Mouse (Mus musculus) midbrain, postnatal 0 days (tissue): Measurements from ENCODE around the gene Elovl5. TPM values are rescaled to one million over a fixed set of nuclear protein-coding genes. Genes with fewer than 3 reads are reported as not detected.

ENCODE experiments used
- ATAC-seq: fragments of 200-750 bp; cut with Nextera tagmentation; 2 replicates; pipeline ENCODE4 v1.8.0; 2017; ENCODE audit warnings: moderate number of reproducible peaks, mild to moderate bottlenecking, moderate TSS enrichment, moderate library complexity; ENCODE audit not compliant: low FRiP score
- DNase-seq: peaks from one replicate; pipeline ENCODE4 v3.0.0-alpha.2; 2015; ENCODE audit warnings: low spot score
- H3K27ac ChIP-seq: fragments of 300-500 bp; sonication (generic); 2 replicates; pipeline ENCODE4 v1.5.1; 2014; ENCODE audit warnings: low read depth, mild to moderate bottlenecking, low read length, mixed read lengths
- H3K27me3 ChIP-seq: fragments of 300-500 bp; sonication (generic); 2 replicates; pipeline ENCODE4 v1.6.1; 2014; ENCODE audit warnings: low read length, control low read depth, mixed read lengths; ENCODE audit not compliant: insufficient read depth
- H3K36me3 ChIP-seq: fragments of 300-500 bp; sonication (generic); 2 replicates; pipeline ENCODE4 v1.6.1; 2014; ENCODE audit warnings: low read length, control low read depth, mixed read lengths; ENCODE audit not compliant: insufficient read depth
- H3K4me1 ChIP-seq: fragments of 300-500 bp; sonication (generic); 2 replicates; pipeline ENCODE4 v1.6.1; 2014; ENCODE audit warnings: mild to moderate bottlenecking, control low read depth, antibody characterized with exemption, low read length, mixed read lengths; ENCODE audit not compliant: insufficient read depth
- H3K4me2 ChIP-seq: fragments of 300-500 bp; sonication (generic); 2 replicates; pipeline ENCODE4 v1.6.1; 2014; ENCODE audit warnings: low read depth, mild to moderate bottlenecking, low read length, mixed read lengths; ENCODE audit not compliant: poor library complexity, severe bottlenecking
- H3K4me3 ChIP-seq: fragments of 300-500 bp; sonication (generic); 2 replicates; pipeline ENCODE4 v1.5.1; 2014; ENCODE audit warnings: low read depth, mild to moderate bottlenecking, low read length, moderate library complexity
- H3K9ac ChIP-seq: fragments of 300-500 bp; sonication (generic); replicated peaks from 2 replicates; pipeline ENCODE4 v1.6.1; 2014; ENCODE audit warnings: mild to moderate bottlenecking, low read length, moderate library complexity, mixed read lengths; ENCODE audit not compliant: poor library complexity, severe bottlenecking
- H3K9me3 ChIP-seq: fragments of 300-500 bp; sonication (generic); 2 replicates; pipeline ENCODE4 v1.6.1; 2016; ENCODE audit warnings: low read length, control low read depth
- CTCF ChIP-seq: IDR thresholded peaks from 2 replicates; pipeline ENCODE4 v1.5.1; 2016; ENCODE audit warnings: antibody characterized with exemption, mild to moderate bottlenecking
- WGBS: fragments of 180-500 bp; shearing (Covaris S2); extraction: QIAGEN DNeasy Blood & Tissue Kit; methylation state at CpG from one replicate; pipeline ENCODE4 v1.1.7; 2014; 5-methylcytosine and 5-hydroxymethylcytosine counted together
- polyA plus RNA-seq: library from polyadenylated mRNA; unstranded; fragments of >200 nt; fragmentation: Nextera tagmentation; extraction: Ambion mirVana; gene quantifications from 2 replicates; pipeline ENCODE4 v1.2.1, GENCODE M21; 2015
- total RNA-seq: library from RNA; depleted of rRNA; stranded (reverse); fragments of >200 nt; gene quantifications from 2 replicates; pipeline ENCODE4 v1.2.3, GENCODE M21; 2014

The Elovl5 gene
- total and polyA plus RNA-seq, 2 experiments from 2014 or later = 58.4 to 80.0 TPM

- no peak overlapping the region for H3K9ac ChIP-seq
- no peak for DNase-seq
- 89% methylated on average over 8 of the region's 8 CpGs for WGBS
- TF ChIP-seq CTCF = no peak
- H3K4me1 ChIP-seq = peaks cover 3% of the 10 kb centered on the region; the same call in 1 of the 2 replicates
- no peak overlapping the region for H3K4me3 ChIP-seq
- H3K9me3 ChIP-seq = no peaks in the 10 kb centered on the region
- no peak overlapping the region for H3K27ac ChIP-seq
- H3K27me3 ChIP-seq = no peaks in the 10 kb centered on the region
- no peak for ATAC-seq
- H3K4me2 ChIP-seq = no peak overlapping the region
- no peaks in the 10 kb centered on the region for H3K36me3 ChIP-seq
Measured at GRCm38 (mm10) chr9:77923774-77924173, 6.6 kb downstream of the Elovl5 start.

- ATAC-seq (no peak), DNase-seq (no peak)
- Histone ChIP-seq H3K9me3 (no peaks in the 10 kb centered on the region), H3K27me3 (no peaks in the 10 kb centered on the region), H3K4me2 (no peak overlapping the region), H3K36me3 (no peaks in the 10 kb centered on the region), H3K4me1 (no peaks in the 10 kb centered on the region; the same call in 1 of the 2 replicates), H3K4me3 (no peak overlapping the region), H3K9ac (no peak overlapping the region), H3K27ac (no peak overlapping the region)
- TF ChIP-seq CTCF = no peak
- WGBS = 70% methylated on average over 11 of the region's 11 CpGs
Measured at GRCm38 (mm10) chr9:77924199-77924598, 7.0 kb downstream of the Elovl5 start.

- TF ChIP-seq CTCF = no peak
- no peak overlapping the region for H3K9ac ChIP-seq
- no peak for ATAC-seq
- H3K4me1 ChIP-seq = no peaks in the 10 kb centered on the region; the same call in 1 of the 2 replicates
- no peaks in the 10 kb centered on the region for H3K36me3 ChIP-seq
- no peaks in the 10 kb centered on the region for H3K9me3 ChIP-seq
- no peak overlapping the region for H3K4me3 ChIP-seq
- no peak for DNase-seq
- 90% methylated on average over 8 of the region's 8 CpGs for WGBS
- no peaks in the 10 kb centered on the region for H3K27me3 ChIP-seq
- H3K27ac ChIP-seq = no peak overlapping the region
- no peak overlapping the region for H3K4me2 ChIP-seq
Measured at GRCm38 (mm10) chr9:77926151-77926550, 9.0 kb downstream of the Elovl5 start.

- no peak for TF ChIP-seq CTCF
- no peak overlapping the region for H3K4me3 ChIP-seq
- 89% methylated on average over 5 of the region's 5 CpGs for WGBS
- no peaks in the 10 kb centered on the region; the same call in 1 of the 2 replicates for H3K4me1 ChIP-seq
- no peak overlapping the region for H3K9ac ChIP-seq
- DNase-seq (no peak), ATAC-seq (no peak)
- no peaks in the 10 kb centered on the region for H3K36me3 ChIP-seq
- H3K27me3 ChIP-seq = no peaks in the 10 kb centered on the region
- H3K4me2 ChIP-seq = no peak overlapping the region
- no peaks in the 10 kb centered on the region for H3K9me3 ChIP-seq
- no peak overlapping the region for H3K27ac ChIP-seq
Measured at GRCm38 (mm10) chr9:77926911-77927310, 9.7 kb downstream of the Elovl5 start.

- Histone ChIP-seq H3K4me1 (no peaks in the 10 kb centered on the region; the same call in 1 of the 2 replicates), H3K27ac (no peak overlapping the region), H3K36me3 (no peaks in the 10 kb centered on the region), H3K9ac (no peak overlapping the region), H3K4me2 (no peak overlapping the region), H3K4me3 (no peak overlapping the region), H3K9me3 (no peaks in the 10 kb centered on the region), H3K27me3 (no peaks in the 10 kb centered on the region)
- no peak for TF ChIP-seq CTCF
- WGBS = 68% methylated on average over 6 of the region's 6 CpGs
- no peak for ATAC-seq
- no peak for DNase-seq
Measured at GRCm38 (mm10) chr9:77927431-77927830, 10.3 kb downstream of the Elovl5 start.

- no peak for TF ChIP-seq CTCF
- Histone ChIP-seq H3K27ac (no peak overlapping the region), H3K27me3 (no peaks in the 10 kb centered on the region), H3K9me3 (no peaks in the 10 kb centered on the region), H3K4me3 (no peak overlapping the region), H3K4me1 (no peaks in the 10 kb centered on the region; the same call in 1 of the 2 replicates), H3K4me2 (no peak overlapping the region), H3K9ac (no peak overlapping the region), H3K36me3 (no peaks in the 10 kb centered on the region)
- ATAC-seq = no peak
- DNase-seq = no peak
- WGBS = 83% methylated on average over 4 of the region's 4 CpGs
Measured at GRCm38 (mm10) chr9:77928769-77929168, 11.6 kb downstream of the Elovl5 start.
